Mouse (Mus musculus): ENCODE results near the gene Slc29a1. TPM values are rescaled to one million over a fixed set of nuclear protein-coding genes. Genes with fewer than 3 reads are reported as not detected.

Slc29a1 gene
- polyA plus RNA-seq, 1 experiment from 2014 or later = 116 TPM

DNA sequence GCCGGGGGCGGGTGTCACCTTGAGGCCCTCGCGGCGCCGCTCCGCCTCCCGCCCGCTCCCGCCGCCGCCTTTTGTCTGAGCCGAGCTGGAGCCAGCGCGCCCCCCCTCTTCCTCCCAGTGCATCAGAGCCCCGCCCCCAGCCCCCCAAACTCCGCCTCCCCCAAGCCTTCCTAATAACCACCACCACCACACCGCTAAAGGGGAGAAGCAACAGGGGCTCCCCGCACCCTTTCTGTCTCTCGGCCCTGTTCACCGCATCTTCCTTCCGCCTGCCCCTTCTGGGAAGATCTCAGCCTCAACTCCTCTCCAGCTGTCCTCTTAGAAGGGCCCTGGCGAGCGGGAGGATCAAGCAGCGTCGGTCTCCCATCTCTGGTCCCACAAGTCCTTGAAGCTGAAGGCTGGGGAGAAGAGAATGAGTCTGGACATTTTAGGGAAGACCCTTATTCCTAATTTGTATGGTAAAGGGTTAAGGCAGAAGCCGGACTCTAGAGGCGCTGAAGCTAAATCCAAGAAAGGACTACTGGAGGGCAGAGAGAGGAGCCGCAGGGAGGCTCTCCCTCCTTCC, 49.7 kb downstream of the Slc29a1 start, which contains the start of gene Tmem151b:
Gene Tmem151b (minus strand): TSS at position 61 of the 565 bp plus-strand sequence.
- ATAC-seq (ENCODE audit: low FRiP score, low TSS enrichment) = no peak
- Histone ChIP-seq H3K36me3 (ENCODE audit: insufficient read depth, low read length) (no peaks in the 10 kb centered on the region), H3K4me1 (ENCODE audit: insufficient read depth, low read length) (peaks cover 20% of the 10 kb centered on the region), H3K4me3 (ENCODE audit: low read length) (peak within 1 kb of the TSS; percentile 67), H3K27ac (ENCODE audit: low read length) (0 out of 2 replicates have a peak within 1 kb of the TSS, but pooled peaks have one; percentile 4), H3K27me3 (ENCODE audit: insufficient read depth, low read length) (peaks cover 38% of the 10 kb centered on the region), H3K9me3 (ENCODE audit: low read length) (no peaks in the 10 kb centered on the region), H3K4me2 (replicated peaks; ENCODE audit: low read depth, low read length) (peak within 1 kb of the TSS; percentile 95), H3K9ac (replicated peaks; ENCODE audit: low read length) (peak within 1 kb of the TSS; percentile 74)
- WGBS = under 1% methylated on average over 19 of the region's 29 CpGs

GRCm38 (mm10) chr17:45548541-45549512, 50.6 kb downstream of the Slc29a1 start:
- peaks cover 47% of the 10 kb centered on the region for H3K27me3 ChIP-seq (ENCODE audit: insufficient read depth, low read length)
- 4% methylated on average over 56 of the region's 68 CpGs for WGBS

DNA sequence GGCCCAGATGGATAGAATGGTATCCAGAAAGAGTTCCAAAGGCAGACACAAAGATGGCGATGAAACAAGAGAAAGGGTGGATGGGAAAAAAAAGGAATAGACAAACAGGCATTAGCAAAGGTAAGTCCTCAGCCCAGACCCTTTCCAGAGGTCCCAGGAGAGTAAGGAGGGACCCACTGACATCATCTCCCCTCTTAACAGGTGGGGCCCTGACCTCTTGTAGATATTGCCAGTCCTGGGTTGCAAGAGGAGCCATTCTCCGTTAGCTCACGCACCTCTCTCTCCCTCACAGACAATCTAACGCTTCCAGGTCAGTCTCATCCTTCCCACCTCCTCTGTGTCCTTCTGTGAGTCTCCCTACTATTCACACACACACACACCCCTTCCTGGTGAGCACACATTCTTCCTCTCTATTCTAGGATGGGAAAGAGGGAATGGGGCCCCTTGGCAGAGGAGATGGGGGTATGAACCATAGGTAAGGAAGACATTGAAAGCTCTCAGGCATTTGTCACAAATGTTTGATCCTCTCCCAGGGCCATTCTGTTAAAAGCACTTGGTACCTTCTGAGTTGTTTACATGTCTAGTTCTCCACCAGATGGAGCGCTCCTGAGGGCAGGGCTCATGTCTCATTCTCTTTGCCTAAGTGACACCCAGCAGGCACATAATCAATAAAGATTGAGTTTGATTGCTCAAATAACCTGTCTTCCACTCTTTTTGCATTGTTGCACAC, 51.8 kb downstream of the Slc29a1 start:
- H3K4me2 ChIP-seq (replicated peaks; ENCODE audit: low read depth, low read length) = no peak overlapping the region
- H3K36me3 ChIP-seq (ENCODE audit: insufficient read depth, low read length) = no peaks in the 10 kb centered on the region
- no peak for ATAC-seq (ENCODE audit: low FRiP score, low TSS enrichment)
- peaks cover 59% of the 10 kb centered on the region for H3K27me3 ChIP-seq (ENCODE audit: insufficient read depth, low read length)
- H3K9me3 ChIP-seq (ENCODE audit: low read length) = no peaks in the 10 kb centered on the region
- H3K4me1 ChIP-seq (ENCODE audit: insufficient read depth, low read length) = peaks cover 22% of the 10 kb centered on the region
- H3K27ac ChIP-seq (ENCODE audit: low read length) = no peak overlapping the region
- H3K9ac ChIP-seq (replicated peaks; ENCODE audit: low read length) = no peak overlapping the region
- no peak overlapping the region for H3K4me3 ChIP-seq (ENCODE audit: low read length)
- WGBS = 79% methylated on average over 5 of the region's 5 CpGs

More at GRCm38 (mm10) chr17:45548541-45549512, 50.6 kb downstream of the Slc29a1 start:
- H3K9ac ChIP-seq (replicated peaks; ENCODE audit: low read length) = peak overlapping the region; percentile 74
- H3K4me2 ChIP-seq (replicated peaks; ENCODE audit: low read depth, low read length) = peak overlapping the region; percentile 95
- no peaks in the 10 kb centered on the region for H3K36me3 ChIP-seq (ENCODE audit: insufficient read depth, low read length)
- no peaks in the 10 kb centered on the region for H3K9me3 ChIP-seq (ENCODE audit: low read length)
- H3K4me3 ChIP-seq (ENCODE audit: low read length) = peak overlapping the region; percentile 67
- peaks cover 22% of the 10 kb centered on the region for H3K4me1 ChIP-seq (ENCODE audit: insufficient read depth, low read length)
- H3K27ac ChIP-seq (ENCODE audit: low read length) = 0 out of 2 replicates have a peak overlapping the region, but pooled peaks have one; percentile 4
- ATAC-seq (ENCODE audit: low FRiP score, low TSS enrichment) = peak; percentile 50

DNA sequence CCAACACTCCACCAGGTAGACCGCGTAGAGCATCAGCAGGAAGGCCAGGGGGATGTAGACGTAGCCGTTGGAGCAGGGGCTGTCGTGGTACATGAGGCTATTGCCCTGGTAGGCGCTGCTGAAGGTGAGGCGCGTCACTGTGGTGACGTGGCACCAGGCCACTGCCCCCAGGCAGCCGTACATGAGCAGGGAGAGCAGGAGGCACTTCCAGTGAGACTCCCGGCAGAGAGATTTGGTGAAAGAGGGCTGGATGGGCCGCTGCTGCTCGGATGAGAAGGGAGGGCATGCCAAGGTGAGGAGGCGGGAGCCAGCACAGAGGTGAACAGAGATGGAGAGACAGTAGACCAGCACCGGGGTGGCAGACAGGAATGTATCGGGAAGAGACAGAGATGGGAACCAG, 52.5 kb downstream of the Slc29a1 start:
- Histone ChIP-seq H3K4me1 (ENCODE audit: insufficient read depth, low read length) (peaks cover 22% of the 10 kb centered on the region), H3K9me3 (ENCODE audit: low read length) (no peaks in the 10 kb centered on the region), H3K9ac (replicated peaks; ENCODE audit: low read length) (no peak overlapping the region), H3K27me3 (ENCODE audit: insufficient read depth, low read length) (peaks cover 64% of the 10 kb centered on the region), H3K27ac (ENCODE audit: low read length) (no peak overlapping the region), H3K4me3 (ENCODE audit: low read length) (no peak overlapping the region), H3K4me2 (replicated peaks; ENCODE audit: low read depth, low read length) (no peak overlapping the region), H3K36me3 (ENCODE audit: insufficient read depth, low read length) (no peaks in the 10 kb centered on the region)
- no peak for ATAC-seq (ENCODE audit: low FRiP score, low TSS enrichment)
- WGBS = 78% methylated on average over 16 of the region's 16 CpGs

GRCm38 (mm10) chr17:45545278-45545961, 54.0 kb downstream of the Slc29a1 start:
- 3% methylated on average over 74 of the region's 74 CpGs for WGBS
- Histone ChIP-seq H3K4me1 (ENCODE audit: insufficient read depth, low read length) (peaks cover 22% of the 10 kb centered on the region), H3K27me3 (ENCODE audit: insufficient read depth, low read length) (peaks cover 79% of the 10 kb centered on the region), H3K27ac (ENCODE audit: low read length) (no peak overlapping the region), H3K36me3 (ENCODE audit: insufficient read depth, low read length) (no peaks in the 10 kb centered on the region), H3K4me2 (replicated peaks; ENCODE audit: low read depth, low read length) (peak overlapping the region; percentile 55), H3K4me3 (ENCODE audit: low read length) (peak overlapping the region; percentile 38), H3K9me3 (ENCODE audit: low read length) (no peaks in the 10 kb centered on the region), H3K9ac (replicated peaks; ENCODE audit: low read length) (peak overlapping the region; percentile 16; the same call in 1 of the 2 replicates)
- no peak for ATAC-seq (ENCODE audit: low FRiP score, low TSS enrichment)

DNA sequence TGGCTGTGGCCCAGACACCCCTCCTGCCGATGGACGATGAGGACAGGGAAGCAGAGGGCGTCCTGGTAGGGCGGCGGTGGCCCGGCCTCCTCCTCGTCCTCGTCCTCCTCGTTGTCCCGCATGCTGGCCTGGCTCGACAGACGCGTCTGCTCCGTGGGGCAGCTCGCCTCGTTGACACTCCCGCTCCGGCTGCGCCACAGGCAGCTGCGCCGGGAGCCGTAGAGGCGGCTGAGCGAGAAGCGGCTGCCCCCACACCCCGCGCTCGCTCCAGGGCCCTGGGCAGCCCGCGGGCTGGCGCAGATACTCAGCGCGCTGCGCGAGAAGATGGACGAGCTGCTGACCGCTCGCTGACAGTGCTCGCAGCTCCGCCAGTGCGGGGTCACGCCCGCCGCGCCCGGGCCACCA, 54.5 kb downstream of the Slc29a1 start:
- ATAC-seq (ENCODE audit: low FRiP score, low TSS enrichment) = no peak
- Histone ChIP-seq H3K36me3 (ENCODE audit: insufficient read depth, low read length) (no peaks in the 10 kb centered on the region), H3K4me2 (replicated peaks; ENCODE audit: low read depth, low read length) (peak overlapping the region; percentile 55), H3K9me3 (ENCODE audit: low read length) (no peaks in the 10 kb centered on the region), H3K9ac (replicated peaks; ENCODE audit: low read length) (no peak overlapping the region), H3K27me3 (ENCODE audit: insufficient read depth, low read length) (peaks cover 80% of the 10 kb centered on the region), H3K4me3 (ENCODE audit: low read length) (peak overlapping the region; percentile 38), H3K27ac (ENCODE audit: low read length) (no peak overlapping the region), H3K4me1 (ENCODE audit: insufficient read depth, low read length) (peaks cover 18% of the 10 kb centered on the region)
- 4% methylated on average over 46 of the region's 46 CpGs for WGBS

- Histone ChIP-seq H3K4me3 (ENCODE audit: low read length) (peak overlapping the region; percentile 38; the same call in 1 of the 2 replicates), H3K9ac (replicated peaks; ENCODE audit: low read length) (no peak overlapping the region), H3K36me3 (ENCODE audit: insufficient read depth, low read length) (no peaks in the 10 kb centered on the region), H3K4me1 (ENCODE audit: insufficient read depth, low read length) (peaks cover 15% of the 10 kb centered on the region), H3K27ac (ENCODE audit: low read length) (no peak overlapping the region), H3K9me3 (ENCODE audit: low read length) (no peaks in the 10 kb centered on the region), H3K27me3 (ENCODE audit: insufficient read depth, low read length) (peaks cover 84% of the 10 kb centered on the region), H3K4me2 (replicated peaks; ENCODE audit: low read depth, low read length) (peak overlapping the region; percentile 55)
- no peak for ATAC-seq (ENCODE audit: low FRiP score, low TSS enrichment)
- 10% methylated on average over 24 of the region's 24 CpGs for WGBS
Measured at GRCm38 (mm10) chr17:45544001-45544872, 55.2 kb downstream of the Slc29a1 start.

DNA sequence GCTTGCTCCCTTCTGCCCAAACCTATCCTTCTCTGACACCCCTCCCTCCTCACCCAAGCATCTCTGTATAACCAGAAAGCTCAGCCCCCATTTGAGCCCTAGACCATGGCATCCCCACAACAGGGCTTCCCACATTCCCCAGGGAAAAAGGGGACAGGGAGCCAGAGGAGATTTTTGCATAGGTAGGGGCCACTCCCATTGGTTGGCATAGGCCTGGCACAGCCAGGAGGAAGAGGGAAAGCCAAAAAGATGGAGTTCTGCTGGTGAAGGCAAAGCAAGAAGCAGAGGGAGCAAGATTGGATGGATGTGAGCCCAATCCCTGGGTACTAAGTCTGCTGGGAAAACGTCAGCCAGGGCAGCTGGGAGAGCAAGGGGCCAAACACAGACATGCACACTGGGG, 56.3 kb downstream of the Slc29a1 start:
- H3K27me3 ChIP-seq (ENCODE audit: insufficient read depth, low read length) = peaks cover 86% of the 10 kb centered on the region

More for the DNA sequence above, 56.3 kb downstream of the Slc29a1 start:
- Histone ChIP-seq H3K9ac (replicated peaks; ENCODE audit: low read length) (no peak overlapping the region), H3K27ac (ENCODE audit: low read length) (no peak overlapping the region), H3K4me3 (ENCODE audit: low read length) (no peak overlapping the region), H3K9me3 (ENCODE audit: low read length) (no peaks in the 10 kb centered on the region), H3K4me2 (replicated peaks; ENCODE audit: low read depth, low read length) (no peak overlapping the region), H3K4me1 (ENCODE audit: insufficient read depth, low read length) (peaks cover 15% of the 10 kb centered on the region), H3K36me3 (ENCODE audit: insufficient read depth, low read length) (no peaks in the 10 kb centered on the region)
- WGBS = 45% methylated on average over 1 of the region's 1 CpGs
- ATAC-seq (ENCODE audit: low FRiP score, low TSS enrichment) = no peak
